Mouse (Mus musculus): ENCODE results near the gene Gpr55.

The Gpr55 gene

GRCm38 (mm10) chr1:85957942-85958619 is 2.7 kb downstream of the Gpr55 start:
- DNase-seq (ENCODE audit: low spot score), result no peak

DNA sequence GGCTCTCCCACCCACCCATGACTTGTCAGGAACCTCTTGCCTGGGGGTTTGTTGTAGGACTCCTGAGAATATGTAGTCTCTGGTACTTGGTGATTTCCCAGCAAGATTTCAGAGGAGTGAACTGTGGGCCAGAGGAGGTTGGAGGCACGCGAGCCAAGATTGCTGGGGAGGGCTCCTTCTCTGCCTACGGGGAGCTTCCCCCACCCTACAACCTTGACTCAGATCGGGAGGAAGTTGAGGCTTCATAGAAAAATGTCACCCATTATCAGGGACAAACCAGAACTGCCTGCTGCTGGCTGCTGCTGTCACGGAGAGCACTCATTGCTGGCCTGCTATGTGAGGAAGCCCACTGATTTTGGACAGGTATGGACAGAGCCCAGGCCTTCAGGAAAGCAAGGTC is 3.5 kb downstream of the Gpr55 start:
- DNase-seq (ENCODE audit: low spot score), result no peak

DNA sequence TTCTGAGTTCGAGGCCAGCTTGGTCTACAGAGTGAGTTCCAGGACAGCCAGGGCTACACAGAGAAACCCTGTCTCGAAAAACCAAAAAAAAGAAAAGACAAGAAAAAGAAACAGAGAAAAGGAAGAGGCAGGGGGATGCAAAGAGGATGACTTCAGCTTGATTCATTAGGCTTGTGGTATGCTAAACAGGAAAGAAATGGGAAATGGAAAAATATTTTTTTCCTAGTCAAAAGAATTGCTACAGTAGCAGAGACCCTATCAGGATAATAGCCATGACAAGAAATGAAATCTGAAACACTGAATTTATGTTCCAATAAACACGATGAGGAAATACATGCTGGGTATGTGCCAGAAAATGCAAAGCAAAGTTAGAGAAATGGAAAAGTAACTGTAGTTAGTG is 5.7 kb downstream of the Gpr55 start:
- DNase-seq (ENCODE audit: low spot score), result no peak

- DNase-seq (ENCODE audit: low spot score), result no peak
Observed at GRCm38 (mm10) chr1:85949085-85949684, 11.6 kb downstream of the Gpr55 start.

DNA sequence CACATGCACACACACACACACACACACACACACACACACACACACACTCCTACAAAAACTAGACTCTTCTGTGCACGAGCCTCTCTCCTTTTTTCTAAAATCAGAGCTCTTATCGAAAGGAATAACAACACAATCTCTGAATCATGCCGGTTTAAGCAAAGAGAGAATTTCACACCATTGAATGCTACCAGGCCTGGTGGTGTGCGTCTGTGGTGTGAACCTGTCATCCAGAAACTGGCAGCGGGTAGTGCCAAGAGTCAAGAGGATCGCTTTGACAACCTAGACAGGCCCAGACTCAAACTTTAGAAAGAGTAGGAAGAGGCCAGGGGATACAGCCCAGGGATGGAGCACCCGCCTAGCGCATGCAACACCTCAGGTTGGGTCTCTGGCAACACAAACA is 18.5 kb downstream of the Gpr55 start:
- no peak for DNase-seq (ENCODE audit: low spot score)

DNA sequence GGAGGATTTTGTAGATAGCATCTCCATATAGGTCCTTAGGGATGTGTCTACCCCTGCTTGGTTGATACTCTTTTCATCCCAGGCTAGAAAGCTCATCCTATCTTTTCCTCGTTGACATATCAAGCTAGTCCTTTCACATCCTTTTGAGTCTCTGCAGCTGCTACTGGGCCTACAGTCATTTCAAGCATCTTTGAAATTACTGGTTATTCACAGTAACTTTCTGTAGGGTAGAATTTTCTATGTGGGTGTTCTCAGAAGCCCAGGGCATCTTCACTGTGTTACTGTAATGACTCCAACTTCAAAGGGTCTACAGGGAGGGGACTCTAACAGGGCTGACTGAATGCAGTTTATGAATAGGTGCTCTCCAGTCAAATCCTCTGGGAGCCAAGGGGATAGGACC is 23.5 kb downstream of the Gpr55 start:
- no peak for DNase-seq (ENCODE audit: low spot score)

DNA sequence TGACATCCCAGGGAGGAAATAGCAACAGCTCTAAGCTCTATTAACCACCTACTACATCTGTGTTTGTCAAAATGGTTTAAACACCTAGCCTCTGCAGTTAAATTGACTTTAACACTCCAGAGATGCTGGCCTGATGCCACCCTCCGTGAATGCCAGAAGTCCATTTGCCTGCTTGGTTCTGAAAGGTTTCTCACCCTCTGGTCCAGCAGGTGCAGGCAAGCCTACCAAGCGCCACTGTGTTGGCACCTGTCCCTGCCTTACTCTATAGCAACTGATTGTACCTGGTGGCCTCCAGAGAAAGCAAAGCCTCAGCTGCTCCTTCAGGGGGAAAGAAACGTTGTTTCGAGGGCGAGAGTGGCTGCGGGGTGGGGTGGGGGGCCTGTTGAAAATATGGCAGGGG is 24.5 kb downstream of the Gpr55 start:
- DNase-seq (ENCODE audit: low spot score), result no peak

GRCm38 (mm10) chr1:85935148-85935852 is 25.5 kb downstream of the Gpr55 start:
- peak; percentile 54 for DNase-seq (ENCODE audit: low spot score)

DNA sequence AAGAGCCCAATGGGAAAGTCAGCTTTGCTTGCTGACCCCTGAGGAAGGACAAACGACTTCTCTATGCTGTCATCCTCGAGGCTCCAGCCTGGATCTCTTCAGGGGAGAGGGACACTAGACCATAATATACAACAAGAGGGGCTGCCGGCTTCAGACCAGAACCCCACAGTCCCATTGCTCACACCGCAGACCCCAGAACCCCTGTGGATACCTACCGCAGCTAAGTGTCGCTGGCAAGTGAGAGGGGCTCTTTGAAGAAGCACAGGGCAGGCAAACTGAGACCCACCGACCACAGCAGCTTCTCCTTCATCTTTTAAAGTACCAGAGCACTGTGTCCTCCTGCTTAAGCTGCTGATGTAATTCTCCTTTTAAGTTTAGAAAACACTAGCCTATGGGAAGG is 26.2 kb downstream of the Gpr55 start:
- DNase-seq (ENCODE audit: low spot score), result no peak

- no peak for DNase-seq (ENCODE audit: low spot score)
Observed at GRCm38 (mm10) chr1:85933631-85934465, 27.0 kb downstream of the Gpr55 start.

- DNase-seq (ENCODE audit: low spot score), result no peak
Observed at GRCm38 (mm10) chr1:85933226-85933625, 27.6 kb downstream of the Gpr55 start.

DNA sequence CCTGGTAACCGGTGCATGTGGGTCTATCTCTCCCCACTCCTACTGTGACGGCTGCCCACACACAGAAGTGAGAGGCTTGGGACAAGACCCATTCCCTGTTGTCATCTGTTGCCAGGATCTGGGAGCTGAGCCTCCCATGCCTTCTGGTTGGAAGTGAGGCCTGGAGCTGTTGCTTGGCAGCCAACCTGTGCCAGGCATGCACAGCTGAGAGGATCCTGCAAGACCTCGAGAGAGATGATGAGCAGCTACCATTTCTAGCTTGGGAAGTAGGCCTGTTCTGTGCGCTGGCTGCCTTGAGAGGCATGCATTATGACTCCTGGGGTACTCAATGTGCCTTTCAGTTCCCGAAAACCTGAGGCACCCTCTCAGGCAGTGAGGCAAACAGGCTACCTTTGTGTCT is 29.6 kb downstream of the Gpr55 start:
- DNase-seq (ENCODE audit: low spot score), result no peak

GRCm38 (mm10) chr1:85929406-85929805 is 31.4 kb downstream of the Gpr55 start:
- DNase-seq (ENCODE audit: low spot score), result no peak

DNA sequence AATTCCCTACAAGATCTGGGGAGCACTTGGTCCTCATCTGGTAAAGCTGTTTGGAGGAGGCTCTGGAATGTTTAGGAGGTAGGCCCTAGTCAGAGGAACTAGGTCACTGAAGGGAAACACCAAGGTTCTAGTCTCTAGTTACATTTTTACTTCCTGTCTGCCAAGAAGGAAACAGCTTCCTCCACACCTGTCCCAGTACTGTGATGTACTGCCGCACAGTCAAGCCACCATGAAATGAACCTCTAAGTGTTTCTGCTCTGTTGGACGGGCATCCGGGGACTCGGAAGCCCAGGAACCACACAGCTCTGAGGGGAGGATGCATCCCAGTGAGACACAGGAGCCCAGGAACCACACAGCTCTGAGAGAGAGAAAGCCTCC is 32.1 kb downstream of the Gpr55 start:
- DNase-seq (ENCODE audit: low spot score), result no peak

DNA sequence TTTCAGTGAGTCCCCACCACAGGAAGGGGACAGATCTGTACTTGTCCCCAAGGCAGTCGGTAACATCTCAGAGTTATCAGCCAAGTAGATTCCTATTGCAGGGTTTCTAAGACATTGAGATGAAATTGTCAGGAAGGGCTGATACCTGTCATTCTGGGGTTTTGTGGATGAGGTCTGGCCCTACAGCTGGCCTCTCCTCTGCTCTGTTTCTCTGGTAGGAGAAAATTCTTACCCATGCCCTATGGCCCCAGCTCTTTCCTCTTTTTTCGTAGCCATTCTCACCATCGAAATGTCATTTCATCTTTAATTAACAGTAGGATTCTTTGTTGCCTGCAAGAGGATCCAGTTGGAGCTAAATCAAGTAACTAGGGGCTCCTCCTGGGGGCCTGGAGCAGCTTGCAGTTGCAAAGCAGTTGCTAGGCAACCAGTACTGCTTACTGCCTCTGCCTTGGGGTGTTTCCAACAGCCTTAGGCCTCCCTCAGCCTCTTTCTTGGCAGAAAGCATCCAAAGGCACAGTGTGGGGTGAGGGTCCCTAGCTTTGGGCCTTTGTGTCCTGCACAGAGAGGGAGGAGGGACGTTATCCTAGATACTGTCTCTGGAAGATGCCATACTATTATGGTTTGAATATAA is 32.6 kb downstream of the Gpr55 start, which contains the start of gene 4933407L21Rik:
Gene 4933407L21Rik (plus strand): TSS at position 427 of the 631 bp plus-strand sequence.
- no peak for DNase-seq (ENCODE audit: low spot score)

DNA sequence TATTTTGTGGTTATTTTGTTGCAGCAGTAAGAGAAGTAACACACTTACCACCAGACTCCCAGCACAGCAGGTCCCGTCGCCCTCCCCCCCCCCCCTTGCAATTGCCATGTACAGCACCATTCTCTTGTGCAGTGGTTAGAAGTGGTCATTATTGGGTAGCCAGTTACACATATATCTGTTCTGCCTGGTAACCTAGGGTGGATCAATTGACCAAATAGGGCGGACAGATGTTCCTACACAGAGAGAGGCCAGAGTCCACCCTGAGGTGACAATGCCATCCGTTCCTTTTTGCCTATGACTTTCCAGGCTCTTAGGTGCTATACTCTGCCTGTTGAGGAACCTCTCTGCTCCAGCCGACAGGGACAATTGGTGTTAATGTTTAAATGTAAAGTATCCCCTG is 35.6 kb downstream of the Gpr55 start:
- no peak for DNase-seq (ENCODE audit: low spot score)

DNA sequence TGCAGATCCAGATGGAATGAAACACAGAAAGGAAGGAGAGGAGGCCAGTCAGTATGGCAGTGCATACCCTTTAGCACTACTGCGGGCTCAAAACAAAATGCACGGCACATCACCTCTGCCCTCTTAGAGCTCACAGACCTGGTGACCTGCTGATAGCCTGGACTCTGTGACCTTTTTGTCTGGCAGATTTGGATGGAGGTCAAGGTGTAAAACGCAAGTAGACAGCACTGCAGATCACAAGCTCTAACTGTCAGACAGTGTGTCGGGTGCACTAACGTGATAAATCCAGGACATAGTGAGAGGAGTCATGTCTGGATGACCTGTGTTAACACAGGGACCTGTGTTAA is 38.0 kb downstream of the Gpr55 start:
- DNase-seq (ENCODE audit: low spot score), result no peak

DNA sequence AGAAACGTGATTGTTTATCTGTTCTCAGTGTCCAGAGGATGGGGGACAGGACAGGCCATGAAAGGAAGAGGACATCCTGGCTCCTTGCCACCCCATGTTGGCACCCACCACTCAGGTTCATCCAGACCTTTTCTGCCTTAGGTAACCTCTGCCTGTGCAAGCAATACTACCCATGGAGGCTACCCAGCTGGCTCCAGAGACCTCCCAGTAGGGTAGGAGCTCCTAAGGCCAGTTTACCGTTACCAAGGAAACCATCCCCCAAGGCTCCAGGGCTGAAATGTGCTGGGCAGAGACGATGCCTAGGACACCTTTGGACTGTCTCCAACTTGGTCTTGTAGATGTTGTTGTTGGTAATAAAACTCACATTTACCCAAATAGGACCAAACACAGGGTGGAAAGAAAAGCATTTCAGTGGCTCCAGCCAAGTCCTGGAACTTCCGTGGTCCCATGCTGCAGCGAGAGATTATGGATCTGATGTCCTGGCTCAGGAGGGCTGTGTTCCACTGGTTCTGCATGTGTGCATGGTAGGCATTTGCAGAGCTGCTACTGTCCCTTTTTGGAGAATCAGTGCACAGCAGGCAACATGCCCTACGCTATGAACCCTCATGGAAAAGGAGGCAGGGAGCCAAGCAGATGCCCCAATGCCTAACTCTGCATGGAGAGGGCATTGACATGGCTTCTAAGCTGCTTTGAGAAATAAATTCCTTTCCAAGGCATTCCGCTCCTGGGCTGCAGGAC is 38.5 kb downstream of the Gpr55 start:
- no peak for DNase-seq (ENCODE audit: low spot score)

DNA sequence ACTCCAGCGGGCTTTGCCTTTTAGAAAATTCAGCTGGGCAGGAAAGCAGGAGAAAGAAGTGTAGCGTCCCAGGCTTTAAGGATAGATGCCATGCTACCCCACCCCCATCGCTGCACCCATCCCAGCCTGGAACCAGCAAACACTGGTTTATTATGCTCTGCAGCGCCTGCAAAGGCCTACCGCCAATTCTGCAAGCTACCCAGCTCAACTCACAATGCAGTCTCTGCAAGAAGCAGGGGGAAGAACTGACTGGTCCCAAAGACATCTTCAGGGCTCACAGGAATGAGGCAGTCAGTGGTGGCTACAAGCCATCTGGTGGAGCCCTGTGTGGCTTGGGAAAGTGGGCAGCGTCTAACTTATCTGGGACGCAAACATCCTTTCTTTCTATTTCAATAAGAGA is 39.1 kb downstream of the Gpr55 start:
- no peak for DNase-seq (ENCODE audit: low spot score)

GRCm38 (mm10) chr1:85919621-85920020 is 41.2 kb downstream of the Gpr55 start:
- DNase-seq (ENCODE audit: low spot score), result no peak

GRCm38 (mm10) chr1:85916830-85917450 is 43.9 kb downstream of the Gpr55 start:
- DNase-seq (ENCODE audit: low spot score), result no peak
